Mouse (Mus musculus) E14TG2a.4 (cell line): ENCODE results near the gene Gcfc2.

Source experiments
- H3K27me3 ChIP-seq: 2 replicates; pipeline ENCODE4 v1.6.1; 2014; ENCODE audit warnings: low read length, control low read depth; ENCODE audit not compliant: insufficient read depth
- H3K36me3 ChIP-seq: 2 replicates; pipeline ENCODE4 v1.6.1; 2014; ENCODE audit warnings: low read length, control low read depth; ENCODE audit not compliant: insufficient read depth
- H3K4me1 ChIP-seq: replicated peaks from 2 replicates; pipeline ENCODE4 v1.6.1; 2014; ENCODE audit warnings: low read depth, low read length, control low read depth
- H3K4me3 ChIP-seq: replicated peaks from 2 replicates; pipeline ENCODE4 v1.5.1; 2014; ENCODE audit warnings: mild to moderate bottlenecking, low read length
- H3K9me3 ChIP-seq: 2 replicates; pipeline ENCODE4 v1.6.1; 2014; ENCODE audit warnings: low read length, control low read depth
- CTCF ChIP-seq: conservative IDR thresholded peaks from 2 replicates; pipeline ENCODE4 v1.5.1; 2014; ENCODE audit warnings: low read length
- NANOG ChIP-seq: IDR thresholded peaks from 2 replicates; pipeline ENCODE4 v1.6.1; 2014; ENCODE audit warnings: borderline replicate concordance, low read length, mixed read lengths
- POU5F1 ChIP-seq: IDR thresholded peaks from 2 replicates; pipeline ENCODE4 v1.6.1; 2014; ENCODE audit warnings: low read length, borderline replicate concordance

The Gcfc2 gene

DNA sequence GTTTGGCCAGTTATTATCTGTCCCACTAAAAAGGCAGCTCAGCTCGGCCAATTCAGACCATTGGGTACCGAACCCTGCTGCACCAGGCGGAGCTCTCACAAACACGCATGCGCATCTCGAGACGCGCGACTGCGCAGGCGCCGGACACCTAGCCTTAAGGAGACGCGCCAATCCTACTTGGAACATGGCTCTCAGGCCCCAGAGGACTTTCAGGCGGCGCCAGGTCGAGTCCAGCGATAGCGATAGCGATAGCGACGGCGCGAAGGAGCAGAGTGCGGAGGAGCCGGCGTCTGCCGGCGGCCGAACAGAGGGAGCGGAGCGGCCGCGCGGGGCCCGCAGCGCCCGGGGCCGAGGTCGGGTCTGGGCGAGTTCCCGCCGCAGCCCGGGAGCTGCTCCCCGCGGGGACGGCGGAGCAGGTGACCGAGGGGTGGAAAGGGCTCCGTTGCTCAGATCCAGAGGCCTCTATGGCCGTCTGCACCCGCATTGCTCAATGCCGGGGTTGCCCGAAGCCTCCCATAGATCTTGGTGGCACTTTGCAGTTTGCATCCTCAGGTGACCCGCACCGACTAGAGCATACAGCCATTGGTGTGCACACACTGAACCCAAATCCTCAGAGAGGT, at the start of gene Gcfc2:
Gcfc2 (plus strand) TSS at position 147 of the 620 bp plus-strand sequence.
- TF ChIP-seq CTCF: no peak
- no peak for TF ChIP-seq POU5F1
- no peak for TF ChIP-seq NANOG
- Histone ChIP-seq H3K4me1 (peaks cover 8% of the 10 kb centered on the region), H3K36me3 (peaks cover 37% of the 10 kb centered on the region), H3K4me3 (peak within 1 kb of the TSS; percentile 88), H3K27me3 (peaks cover 12% of the 10 kb centered on the region; the same call in 1 of the 2 replicates), H3K9me3 (no peaks in the 10 kb centered on the region)

DNA sequence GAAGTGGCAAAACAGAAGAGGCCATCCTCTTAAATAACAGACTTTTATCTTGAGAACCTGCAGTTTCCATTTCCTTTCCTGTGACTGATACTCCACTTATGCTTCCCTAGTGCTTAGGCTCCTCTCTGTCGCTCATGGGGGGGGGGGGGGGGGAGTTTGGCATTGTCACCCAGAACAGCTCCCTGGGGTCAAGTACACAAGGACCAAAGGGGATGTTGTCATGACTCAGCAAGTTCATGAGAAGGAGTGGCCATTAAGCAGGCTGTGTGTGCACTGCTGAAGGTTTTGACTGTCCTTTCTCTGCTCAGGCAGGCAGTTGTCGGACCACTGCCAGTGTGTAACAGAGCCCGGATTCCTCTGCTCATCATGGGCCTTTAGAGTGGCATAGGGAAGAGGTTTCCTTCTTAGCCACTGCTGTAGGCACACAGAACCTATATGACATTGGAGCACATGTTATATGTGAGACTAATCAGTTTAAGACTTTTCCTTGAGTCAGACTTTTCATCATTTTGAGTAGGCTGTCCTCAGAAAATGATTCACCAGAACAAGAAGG, 27.7 kb upstream of the Gcfc2 start:
- Histone ChIP-seq H3K4me1 (no peaks in the 10 kb centered on the region), H3K4me3 (no peak overlapping the region), H3K27me3 (no peaks in the 10 kb centered on the region), H3K36me3 (no peaks in the 10 kb centered on the region), H3K9me3 (no peaks in the 10 kb centered on the region)
- no peak for TF ChIP-seq POU5F1
- TF ChIP-seq NANOG: no peak
- TF ChIP-seq CTCF: no peak

DNA sequence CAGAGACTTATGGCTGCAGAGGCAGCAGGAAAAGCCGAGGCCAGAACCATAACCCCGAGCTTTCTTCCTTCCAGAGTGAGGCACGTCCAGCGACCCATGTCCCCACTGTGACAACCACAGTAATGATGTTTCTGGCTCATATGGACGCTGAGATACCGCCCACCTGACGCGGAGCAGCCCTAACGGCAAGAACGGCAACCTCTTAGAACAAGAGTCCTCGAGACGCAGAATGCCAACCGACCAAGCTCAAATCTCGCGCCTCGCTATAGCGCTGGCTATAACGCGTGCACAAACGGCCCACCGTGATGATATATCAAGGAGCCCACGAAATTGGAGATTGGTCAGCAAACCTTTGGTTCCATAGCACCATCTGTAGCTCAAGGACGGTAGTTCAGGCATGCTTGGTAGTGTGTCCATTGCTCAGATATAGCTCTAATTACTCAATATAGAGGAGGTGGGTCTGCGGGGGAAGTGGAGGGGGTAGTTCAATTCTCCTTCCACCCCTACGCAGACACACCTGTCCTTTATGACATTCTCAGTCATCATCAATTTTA, 13.1 kb upstream of the Gcfc2 start:
- no peak for TF ChIP-seq NANOG
- TF ChIP-seq CTCF: peak; percentile 22; the same call in 1 of the 2 replicates
- no peak for TF ChIP-seq POU5F1
- H3K4me1 ChIP-seq: peaks cover 21% of the 10 kb centered on the region
- H3K36me3 ChIP-seq: no peaks in the 10 kb centered on the region
- H3K4me3 ChIP-seq: peak overlapping the region; percentile 62
- no peaks in the 10 kb centered on the region for H3K9me3 ChIP-seq
- peaks cover 18% of the 10 kb centered on the region for H3K27me3 ChIP-seq

DNA sequence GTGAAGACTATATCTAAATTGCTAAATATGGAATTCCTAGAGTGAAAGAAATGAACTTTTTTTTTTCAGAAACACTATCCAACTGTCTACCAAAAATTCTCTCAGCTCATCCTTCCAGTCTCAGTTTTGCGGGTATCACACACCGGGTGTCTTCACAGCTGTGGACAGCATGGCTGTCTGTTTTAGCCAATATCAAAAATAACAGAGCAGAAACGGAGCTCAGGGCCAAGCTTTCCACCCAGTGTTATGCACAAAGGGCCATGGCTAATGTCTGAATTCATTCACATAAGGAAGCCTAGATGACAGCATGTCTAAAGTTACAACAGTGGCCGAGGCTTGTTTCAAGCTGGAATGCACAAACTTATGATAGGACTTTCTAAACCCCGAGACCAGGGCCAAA, 12.2 kb upstream of the Gcfc2 start:
- Histone ChIP-seq H3K4me1 (peaks cover 21% of the 10 kb centered on the region), H3K36me3 (no peaks in the 10 kb centered on the region), H3K9me3 (no peaks in the 10 kb centered on the region), H3K27me3 (peaks cover 20% of the 10 kb centered on the region), H3K4me3 (no peak overlapping the region)
- TF ChIP-seq NANOG (no peak), CTCF (no peak), POU5F1 (no peak)

DNA sequence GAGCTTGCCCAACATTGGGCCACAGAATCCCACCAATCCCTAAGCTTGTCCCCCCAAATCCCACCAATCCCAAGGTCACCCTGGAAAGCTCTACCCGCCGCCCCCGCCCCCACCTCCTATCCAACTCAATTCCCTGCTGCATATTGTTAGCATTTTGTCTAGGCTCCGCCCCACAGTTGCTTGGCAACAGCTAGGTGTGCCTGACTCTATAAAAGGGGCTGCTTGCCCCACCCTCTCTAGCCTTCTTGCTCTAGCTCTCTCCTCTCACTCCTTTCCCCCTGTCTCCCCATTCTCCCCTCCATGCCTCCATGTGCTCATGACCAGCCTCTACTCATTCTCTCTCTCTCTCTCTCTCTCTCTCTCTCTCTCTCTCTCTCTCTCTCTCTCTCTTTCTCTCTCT, 11.8 kb upstream of the Gcfc2 start:
- peaks cover 20% of the 10 kb centered on the region for H3K27me3 ChIP-seq
- peaks cover 21% of the 10 kb centered on the region for H3K4me1 ChIP-seq
- no peak overlapping the region for H3K4me3 ChIP-seq
- H3K36me3 ChIP-seq: no peaks in the 10 kb centered on the region
- H3K9me3 ChIP-seq: no peaks in the 10 kb centered on the region
- TF ChIP-seq POU5F1 (no peak), NANOG (no peak), CTCF (no peak)

DNA sequence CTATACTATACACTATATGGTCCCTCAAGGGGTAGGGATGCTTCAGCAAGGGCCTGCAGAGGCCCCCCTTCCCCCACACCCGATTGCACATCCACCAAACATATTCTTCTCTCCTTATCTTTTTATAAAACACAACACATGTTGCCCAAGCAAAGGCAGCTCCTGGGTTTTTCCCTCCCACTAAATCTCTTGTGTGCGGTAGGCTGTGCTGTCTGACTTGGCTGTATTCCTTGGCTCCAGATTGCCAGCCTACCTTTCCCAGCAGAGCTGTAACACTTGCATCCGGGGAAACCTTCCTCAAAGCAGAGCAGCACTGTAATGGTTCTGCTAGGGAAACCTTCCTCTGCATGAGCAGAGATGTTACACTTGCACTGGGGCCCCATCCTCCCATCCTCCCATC, 11.3 kb upstream of the Gcfc2 start:
- no peaks in the 10 kb centered on the region for H3K9me3 ChIP-seq
- H3K36me3 ChIP-seq: no peaks in the 10 kb centered on the region
- H3K27me3 ChIP-seq: peaks cover 20% of the 10 kb centered on the region
- H3K4me3 ChIP-seq: no peak overlapping the region
- H3K4me1 ChIP-seq: peaks cover 21% of the 10 kb centered on the region
- TF ChIP-seq POU5F1: no peak
- TF ChIP-seq CTCF: no peak
- TF ChIP-seq NANOG: no peak

DNA sequence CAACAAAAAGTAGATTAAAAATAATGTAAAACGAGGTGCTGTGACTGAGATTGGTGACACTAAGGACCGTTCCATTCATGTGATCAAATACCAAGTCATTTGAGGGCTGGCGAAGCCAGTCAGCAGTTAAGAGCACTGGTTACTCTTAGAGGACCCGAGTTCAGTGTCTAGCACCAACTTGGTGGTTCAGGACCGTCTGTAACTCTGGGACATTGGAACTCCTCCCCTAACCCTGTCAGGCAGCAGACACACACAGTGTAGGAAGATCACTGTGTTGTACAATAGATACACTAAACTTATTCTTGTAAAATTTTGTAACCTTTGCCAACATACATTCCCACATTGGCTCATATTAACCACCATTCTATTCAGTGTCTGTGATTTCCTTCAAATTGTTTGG, 835 bp downstream of the Gcfc2 start:
- Histone ChIP-seq H3K27me3 (peaks cover 12% of the 10 kb centered on the region; the same call in 1 of the 2 replicates), H3K9me3 (no peaks in the 10 kb centered on the region), H3K4me1 (peaks cover 8% of the 10 kb centered on the region), H3K4me3 (peak overlapping the region; percentile 88), H3K36me3 (peaks cover 42% of the 10 kb centered on the region)
- no peak for TF ChIP-seq NANOG
- no peak for TF ChIP-seq POU5F1
- TF ChIP-seq CTCF: no peak

DNA sequence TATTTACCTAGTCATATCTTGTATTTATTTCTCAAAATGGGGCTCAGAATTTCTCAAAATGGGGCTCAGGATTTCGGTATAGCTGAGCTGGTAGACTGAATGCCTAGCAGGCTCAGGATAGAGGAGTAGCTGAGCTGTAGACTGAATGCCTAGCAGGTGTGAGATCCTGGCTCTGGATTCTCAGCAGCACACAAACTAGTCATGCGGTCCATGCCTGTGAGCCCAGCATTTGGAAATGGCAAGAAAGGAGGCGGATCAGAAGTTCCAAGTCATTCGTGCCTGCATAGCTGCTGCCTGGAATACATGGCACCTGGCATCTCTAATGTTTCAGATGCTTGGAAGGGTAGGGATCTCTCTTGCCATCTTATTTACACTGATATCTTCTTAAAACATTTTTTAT, 5.9 kb downstream of the Gcfc2 start:
- peaks cover 3% of the 10 kb centered on the region for H3K4me1 ChIP-seq
- H3K4me3 ChIP-seq: no peak overlapping the region
- H3K9me3 ChIP-seq: no peaks in the 10 kb centered on the region
- no peaks in the 10 kb centered on the region for H3K27me3 ChIP-seq
- TF ChIP-seq CTCF (no peak), POU5F1 (no peak), NANOG (no peak)
- H3K36me3 ChIP-seq: peaks cover 88% of the 10 kb centered on the region

DNA sequence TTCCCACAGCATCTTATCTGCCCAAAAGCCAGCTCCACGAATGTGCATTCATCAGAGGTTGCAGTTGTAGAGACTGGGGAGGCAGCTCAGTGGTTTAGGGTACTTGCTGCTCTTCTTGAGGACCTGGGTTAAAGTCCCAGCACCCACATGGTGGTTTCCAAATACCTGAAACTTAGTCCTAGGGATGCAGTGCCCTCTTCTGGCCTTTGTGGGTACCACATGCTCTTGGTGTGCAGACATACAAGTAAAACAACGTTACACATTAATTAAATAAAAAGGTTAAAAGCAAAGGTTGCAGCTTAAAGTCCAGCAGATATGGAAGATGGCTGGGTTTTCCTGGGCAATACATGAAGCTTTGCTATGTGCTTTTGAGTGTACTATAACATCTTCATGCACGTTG, 9.8 kb downstream of the Gcfc2 start:
- H3K9me3 ChIP-seq: no peaks in the 10 kb centered on the region
- peak; percentile 77 for TF ChIP-seq CTCF
- no peak for TF ChIP-seq POU5F1
- TF ChIP-seq NANOG: no peak

More for the DNA sequence above, 9.8 kb downstream of the Gcfc2 start:
- Histone ChIP-seq H3K4me1 (no peaks in the 10 kb centered on the region), H3K4me3 (no peak overlapping the region), H3K27me3 (no peaks in the 10 kb centered on the region), H3K36me3 (peaks cover 88% of the 10 kb centered on the region)
